Mouse (Mus musculus): ENCODE data around the gene Rhobtb3.

DNA sequence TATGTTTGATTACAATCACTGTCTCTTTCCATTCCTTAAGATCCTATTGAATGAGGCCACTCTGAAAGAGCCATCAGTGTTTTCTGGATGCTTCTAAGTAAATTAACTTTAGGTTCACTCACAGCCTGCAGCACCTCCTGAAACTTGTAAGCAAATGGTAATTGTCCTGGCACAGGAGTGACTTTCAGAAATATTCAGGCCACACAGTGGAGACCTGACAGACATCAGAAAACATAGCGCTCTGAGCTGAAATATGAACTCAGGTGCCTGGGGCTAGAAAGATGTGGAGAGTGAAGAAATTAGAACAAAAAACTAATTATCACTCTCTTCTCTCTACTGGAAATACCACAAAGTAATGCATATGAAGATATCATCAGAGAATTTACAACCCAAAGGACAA, 10.4 kb downstream of the Rhobtb3 start:
- TF ChIP-seq CTCF (IDR thresholded peaks at IDR 0.05; ENCODE audit: low read depth, low read length), result no peak
- no peak for TF ChIP-seq POLR2A (IDR thresholded peaks at IDR 0.05; ENCODE audit: extremely low read depth, insufficient read depth, low read length)
